Comparison of ENCODE assay signal across 8 mouse cellular contexts in genomic region chr13:49058528-49058927, GRCm38 (mm10).
DNase-seq lines count a peak whose midpoint lies in the region.

No protein-coding gene starts in this region.

- peak; percentile 39 for DNase-seq in embryo, embryonic 11 days
- no peak for DNase-seq in embryo, embryonic 10.5 days (ENCODE audit: low spot score)
- peak; percentile 40 for DNase-seq in ovary, postnatal 36 days (ENCODE audit: low spot score)
- no peak for DNase-seq in ovary, adult 18-20 months (ENCODE audit: low spot score)
- peak; percentile 35 for DNase-seq in gastrocnemius, postnatal 10 days
- DNase-seq in lung, postnatal 36 days = peak; percentile 56
- no peak for DNase-seq in right cerebral cortex, postnatal 10 days (ENCODE audit: low spot score in 2 of 2)
- DNase-seq in spleen, postnatal 36 days (ENCODE audit: low spot score in 2 of 2) = no peak

Comparison
In these comparisons a context has a peak if more than half of its experiments do, and no peak if none do; other contexts are left out.
1. DNase-seq: peak in embryo, embryonic 11 days (single experiment), ovary, postnatal 36 days (single experiment), gastrocnemius, postnatal 10 days (single experiment) and lung, postnatal 36 days (single experiment); none in embryo, embryonic 10.5 days (single experiment), ovary, adult 18-20 months (single experiment), right cerebral cortex, postnatal 10 days (0 of 2) and spleen, postnatal 36 days (0 of 2).